Mouse (Mus musculus) CH12.LX (cell line): ENCODE data around the gene Notum.

Experiments
- BHLHE40 ChIP-seq: IDR thresholded peaks from 2 replicates; pipeline ENCODE4 v1.6.1; 2011; ENCODE audit warnings: mild to moderate bottlenecking, low read depth, low read length, improper control_type of control experiment
- CTCF ChIP-seq, 2 experiments: IDR thresholded peaks in 1 of 2; conservative IDR thresholded peaks in 1 of 2; 2 replicates each; pipeline ENCODE4 v1.5.1; 2011 to 2012; ENCODE audit warnings: low read depth in 2 of 2, low read length in 2 of 2, improper control_type of control experiment in 1 of 2, inconsistent platforms in 1 of 2, mild to moderate bottlenecking in 1 of 2, moderate library complexity in 1 of 2
- POLR2A ChIP-seq: IDR thresholded peaks from 2 replicates; pipeline ENCODE4 v1.6.1; 2011; ENCODE audit warnings: low read depth, mild to moderate bottlenecking, improper control_type of control experiment, low read length
- UBTF ChIP-seq: IDR thresholded peaks from 2 replicates; pipeline ENCODE4 v1.6.1; 2012; ENCODE audit warnings: low read depth, mild to moderate bottlenecking, inconsistent platforms, low read length, improper control_type of control experiment, moderate library complexity

DNA sequence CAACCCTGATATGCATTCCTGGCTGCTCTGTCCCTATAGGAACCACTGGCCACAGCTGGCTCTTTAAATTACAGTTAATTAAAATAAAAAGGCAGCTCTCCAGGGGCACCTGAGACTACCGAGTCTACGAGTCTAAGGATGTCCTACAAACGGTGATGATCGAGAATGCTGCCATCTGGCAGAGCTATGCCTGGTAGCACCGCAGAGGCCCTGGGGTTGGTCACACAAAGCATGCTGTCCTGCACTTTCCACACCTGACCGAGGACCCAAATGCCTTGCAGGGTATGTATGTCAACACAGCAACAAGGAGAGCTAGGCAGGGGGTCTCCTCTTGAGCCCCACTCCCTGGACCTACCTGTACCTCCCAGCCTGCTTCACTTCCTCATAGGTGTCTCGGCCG lies 47.0 kb downstream of the Notum start:
- TF ChIP-seq BHLHE40 (no peak), POLR2A (no peak), CTCF (conservative IDR thresholded peaks at IDR 0.05 in 1 of 2, IDR thresholded peaks at IDR 0.05 in 1 of 2; ENCODE audit: low read depth in 2 of 2, low read length in 2 of 2) (no peak), UBTF (no peak)
